ENCODE assay signal across 14 mouse cellular contexts in genomic region chrX:106035727-106036126, GRCm38 (mm10).
"Had no signal": no experiment of that assay in that cellular context is flagged by ENCODE, and none has a peak within 500 bp of the region (broad histone marks: within the 10 kb centered on the region; RNA-seq: fewer than 3 reads in every experiment).

No protein-coding gene starts in this region.

- H3K36me3 ChIP-seq: limb, embryonic 13.5 days; midbrain, embryonic 12.5 days had no signal

- ATAC-seq: midbrain, embryonic 16.5 days had no signal

- H3K4me1 ChIP-seq: limb, embryonic 13.5 days; midbrain, embryonic 12.5 days had no signal

- H3K27me3 ChIP-seq: midbrain, embryonic 12.5 days had no signal

- H3K4me3 ChIP-seq: layer of hippocampus, adult 2 months; limb, embryonic 13.5 days; midbrain, embryonic 12.5 days had no signal

- DNase-seq: kidney, adult 8-10 months; kidney, postnatal 4 days; left cerebral cortex, postnatal 4 days; lung, adult 18-20 months; right cerebral cortex, adult 18-20 months; right cerebral cortex, postnatal 4 days; spleen, adult 18-20 months; thymus, adult 18-20 months; thymus, postnatal 14 days had no signal

- H3K9me3 ChIP-seq: limb, embryonic 13.5 days; midbrain, embryonic 12.5 days had no signal

- H3K27ac ChIP-seq: layer of hippocampus, adult 2 months; limb, embryonic 13.5 days; liver, embryonic 14.5 days; midbrain, embryonic 12.5 days had no signal
